In genomic region chr12:105786113-105786512, GRCm38 (mm10) we compare ENCODE assay signal across 9 mouse cellular contexts. TPM values are rescaled to one million over a fixed set of nuclear protein-coding genes. Genes with fewer than 3 reads are reported as not detected.
DNase-seq lines count a peak whose midpoint lies in the region; ATAC-seq lines count a peak whose summit lies in the region.
"Had no signal": no experiment of that assay in that cellular context is flagged by ENCODE, and none has a peak within 500 bp of the region (broad histone marks: within the 10 kb centered on the region; RNA-seq: fewer than 3 reads in every experiment).

No protein-coding gene starts in this region.

- no peak for ATAC-seq in forebrain, embryonic 16.5 days
- ATAC-seq in liver, embryonic 15.5 days (ENCODE audit: insufficient read depth) = no peak
- ATAC-seq in inflammation-experienced regulatory T-cells, adult 6 months = no peak

- 75% methylated on average over 1 of the region's 1 CpGs for WGBS in forebrain, embryonic 16.5 days
- WGBS in liver, embryonic 15.5 days (ENCODE audit: insufficient replicate concordance) = 75% methylated on average over 1 of the region's 1 CpGs

- H3K9me3 ChIP-seq in forebrain, embryonic 16.5 days (ENCODE audit: control insufficient read depth, low read length) = no peaks in the 10 kb centered on the region
- H3K9me3 ChIP-seq in liver, embryonic 15.5 days (replicated peaks) = no peaks in the 10 kb centered on the region

- no peaks in the 10 kb centered on the region for H3K27me3 ChIP-seq in forebrain, embryonic 16.5 days (replicated peaks; ENCODE audit: control insufficient read depth, insufficient read depth, low read length)
- no peaks in the 10 kb centered on the region for H3K27me3 ChIP-seq in liver, embryonic 15.5 days

- H3K4me3 ChIP-seq in forebrain, embryonic 16.5 days (replicated peaks; ENCODE audit: low read length) = peak overlapping the region; percentile 86
- peak overlapping the region; percentile 94 for H3K4me3 ChIP-seq in liver, embryonic 15.5 days (replicated peaks)

- H3K4me1 ChIP-seq in forebrain, embryonic 16.5 days (replicated peaks; ENCODE audit: control insufficient read depth, insufficient read depth, low read length) = peaks cover 18% of the 10 kb centered on the region
- H3K4me1 ChIP-seq in liver, embryonic 15.5 days (replicated peaks) = peaks cover 44% of the 10 kb centered on the region

- H3K36me3 ChIP-seq in forebrain, embryonic 16.5 days (ENCODE audit: control insufficient read depth, insufficient read depth) = no peaks in the 10 kb centered on the region
- peaks cover 10% of the 10 kb centered on the region; the same call in 1 of the 2 replicates for H3K36me3 ChIP-seq in liver, embryonic 15.5 days (replicated peaks)

- DNase-seq in cerebellum, adult 9-10 months = peak; percentile 22
- no peak for DNase-seq in cerebellum, postnatal 25 days
- DNase-seq in 3T3-L1 (ENCODE audit: low read depth, low spot score) = peak; percentile 3
- no peak for DNase-seq in gastrocnemius, postnatal 25 days
- DNase-seq in cerebellum, adult 8-10 months = no peak
- DNase-seq: lung, adult 18-20 months had no signal

- peak overlapping the region; percentile 77 for H3K4me2 ChIP-seq in forebrain, embryonic 16.5 days (ENCODE audit: low read length)
- H3K4me2 ChIP-seq in liver, embryonic 15.5 days = peak overlapping the region; percentile 92

- no peak overlapping the region for H3K9ac ChIP-seq in forebrain, embryonic 16.5 days (replicated peaks; ENCODE audit: low read depth, low read length)
- H3K9ac ChIP-seq in liver, embryonic 15.5 days = peak overlapping the region; percentile 90

- no peak overlapping the region for H3K27ac ChIP-seq in forebrain, embryonic 16.5 days (ENCODE audit: low read length)
- no peak overlapping the region for H3K27ac ChIP-seq in liver, embryonic 15.5 days (replicated peaks)

RNA-seq across cellular contexts. Expression of gene Papola, which starts 1.6 kb away (rescaled TPM):
- polyA plus RNA-seq in forebrain, embryonic 16.5 days (2015; fragmentation: Nextera tagmentation; extraction: Ambion mirVana) = 196 and 230 TPM in 2 replicates
- polyA plus RNA-seq in liver, embryonic 15.5 days (2015; fragmentation: Nextera tagmentation; extraction: Ambion mirVana) = 90.3 and 97.1 TPM in 2 replicates
- polyA plus RNA-seq in inflammation-experienced regulatory T-cells, adult 6 months (2017; shearing (Covaris generic)) = 100 to 1,000 TPM in 2 of 3 experiments, 10 to 100 TPM in 1; 98.1 to 132 (median 105) TPM
- 10 to 100 TPM; 76.0 to 79.2 TPM for total RNA-seq in gastrocnemius, postnatal 25 days (2021)

Comparison
In these comparisons a context has a peak if more than half of its experiments do, and no peak if none do; other contexts are left out.
1. DNase-seq: peak in cerebellum, adult 9-10 months (single experiment) and 3T3-L1 (single experiment); none in cerebellum, postnatal 25 days (0 of 2), gastrocnemius, postnatal 25 days (single experiment) and cerebellum, adult 8-10 months (single experiment).